Mouse (Mus musculus) midbrain, embryonic 14.5 days (tissue): ENCODE measurements around the gene Efcab10. TPM values are rescaled to one million over a fixed set of nuclear protein-coding genes. Genes with fewer than 3 reads are reported as not detected.

Experiments
- ATAC-seq: fragments of 200-750 bp; cut with Nextera tagmentation; 2 replicates; pipeline ENCODE4 v1.8.0; 2017; ENCODE audit warnings: moderate number of reproducible peaks, moderate library complexity; ENCODE audit not compliant: low FRiP score, low TSS enrichment
- DNase-seq: peaks from one replicate; pipeline ENCODE4 v3.0.0-alpha.2; 2015
- H3K27ac ChIP-seq: fragments of 300-500 bp; sonication (generic); replicated peaks from 2 replicates; pipeline ENCODE4 v1.5.1; 2014; ENCODE audit warnings: mild to moderate bottlenecking, low read depth, low read length, moderate library complexity
- H3K27me3 ChIP-seq: fragments of 300-500 bp; sonication (generic); 2 replicates; pipeline ENCODE4 v1.6.1; 2014; ENCODE audit warnings: low read length, control low read depth, mixed read lengths; ENCODE audit not compliant: control insufficient read depth, insufficient read depth
- H3K36me3 ChIP-seq: fragments of 300-500 bp; sonication (generic); 2 replicates; pipeline ENCODE4 v1.6.1; 2014; ENCODE audit warnings: low read length, control low read depth; ENCODE audit not compliant: control insufficient read depth, insufficient read depth
- H3K4me1 ChIP-seq: fragments of 300-500 bp; sonication (generic); 2 replicates; pipeline ENCODE4 v1.6.1; 2014; ENCODE audit warnings: mild to moderate bottlenecking, antibody characterized with exemption, low read length, control low read depth; ENCODE audit not compliant: control insufficient read depth, insufficient read depth
- H3K4me2 ChIP-seq: fragments of 300-500 bp; sonication (generic); 2 replicates; pipeline ENCODE4 v1.6.1; 2014; ENCODE audit warnings: mild to moderate bottlenecking, low read length, moderate library complexity
- H3K4me3 ChIP-seq: fragments of 300-500 bp; sonication (generic); replicated peaks from 2 replicates; pipeline ENCODE4 v1.5.1; 2014; ENCODE audit warnings: low read depth, low read length
- H3K9ac ChIP-seq: fragments of 300-500 bp; sonication (generic); replicated peaks from 2 replicates; pipeline ENCODE4 v1.6.1; 2014; ENCODE audit warnings: mild to moderate bottlenecking, low read length, moderate library complexity
- H3K9me3 ChIP-seq: fragments of 300-500 bp; sonication (generic); 2 replicates; pipeline ENCODE4 v1.6.1; 2016; ENCODE audit warnings: low read length, control low read depth, mixed read lengths; ENCODE audit not compliant: control insufficient read depth
- WGBS: fragments of 180-500 bp; shearing (Covaris S2); extraction: QIAGEN DNeasy Blood & Tissue Kit; methylation state at CpG from one replicate; pipeline ENCODE4 v1.1.7; 2014; 5-methylcytosine and 5-hydroxymethylcytosine counted together
- polyA plus RNA-seq: library from polyadenylated mRNA; unstranded; fragments of >200 nt; fragmentation: Nextera tagmentation; extraction: Ambion mirVana; gene quantifications from 2 replicates; pipeline ENCODE4 v1.2.1, GENCODE M21; 2014

Gene Efcab10
- polyA plus RNA-seq, 1 experiment from 2014 or later, result 2.9 TPM

- no peak overlapping the region for H3K4me3 ChIP-seq
- 85% methylated on average over 8 of the region's 8 CpGs for WGBS
- no peak overlapping the region for H3K4me2 ChIP-seq
- H3K36me3 ChIP-seq, result peaks cover 20% of the 10 kb centered on the region; the same call in 1 of the 2 replicates
- no peak overlapping the region for H3K9ac ChIP-seq
- no peaks in the 10 kb centered on the region for H3K4me1 ChIP-seq
- DNase-seq, result no peak
- H3K27me3 ChIP-seq, result no peaks in the 10 kb centered on the region
- ATAC-seq, result no peak
- no peak overlapping the region for H3K27ac ChIP-seq
- no peaks in the 10 kb centered on the region for H3K9me3 ChIP-seq
Observed at GRCm38 (mm10) chr12:33364511-33364910, 30.1 kb upstream of the Efcab10 start.

- H3K27ac ChIP-seq, result no peak overlapping the region
- H3K36me3 ChIP-seq, result 0 out of 2 replicates have a peak, but pooled peaks cover 14% of the 10 kb centered on the region
- H3K9ac ChIP-seq, result no peak overlapping the region
- no peak overlapping the region for H3K4me2 ChIP-seq
- ATAC-seq (no peak), DNase-seq (no peak)
- 76% methylated on average over 8 of the region's 8 CpGs for WGBS
- no peak overlapping the region for H3K4me3 ChIP-seq
- no peaks in the 10 kb centered on the region for H3K4me1 ChIP-seq
- H3K27me3 ChIP-seq, result no peaks in the 10 kb centered on the region
- H3K9me3 ChIP-seq, result no peaks in the 10 kb centered on the region
Observed at GRCm38 (mm10) chr12:33365133-33365532, 29.5 kb upstream of the Efcab10 start.

GRCm38 (mm10) chr12:33369555-33369954 is 25.1 kb upstream of the Efcab10 start:
- whole genome bisulfite sequencing, result 91% methylated on average over 3 of the region's 3 CpGs
- no peak overlapping the region for H3K27ac ChIP-seq
- ATAC-seq, result no peak
- DNase-seq, result no peak
- H3K9ac ChIP-seq, result no peak overlapping the region
- H3K9me3 ChIP-seq, result no peaks in the 10 kb centered on the region
- H3K4me2 ChIP-seq, result no peak overlapping the region
- H3K27me3 ChIP-seq, result no peaks in the 10 kb centered on the region
- no peak overlapping the region for H3K4me3 ChIP-seq
- H3K4me1 ChIP-seq, result no peaks in the 10 kb centered on the region
- 0 out of 2 replicates have a peak, but pooled peaks cover 13% of the 10 kb centered on the region for H3K36me3 ChIP-seq

- Histone ChIP-seq H3K4me2 (peak overlapping the region; percentile 35), H3K4me3 (no peak overlapping the region; the same call in 1 of the 2 replicates), H3K9ac (no peak overlapping the region), H3K9me3 (no peaks in the 10 kb centered on the region), H3K36me3 (no peaks in the 10 kb centered on the region), H3K4me1 (0 out of 2 replicates have a peak, but pooled peaks cover 2% of the 10 kb centered on the region), H3K27me3 (no peaks in the 10 kb centered on the region), H3K27ac (no peak overlapping the region)
- ATAC-seq (peak; percentile 75), DNase-seq (peak; percentile 88)
- 20% methylated on average over 22 of the region's 22 CpGs for WGBS
Observed at GRCm38 (mm10) chr12:33379624-33380445, 14.8 kb upstream of the Efcab10 start.

- DNase-seq, result peak; percentile 92
- Histone ChIP-seq H3K27me3 (no peaks in the 10 kb centered on the region), H3K4me3 (no peak overlapping the region), H3K4me2 (no peak overlapping the region), H3K27ac (no peak overlapping the region), H3K9ac (no peak overlapping the region), H3K4me1 (no peaks in the 10 kb centered on the region), H3K36me3 (no peaks in the 10 kb centered on the region), H3K9me3 (no peaks in the 10 kb centered on the region)
- WGBS, result 5% methylated on average over 5 of the region's 5 CpGs
- peak; percentile 74 for ATAC-seq
Observed at GRCm38 (mm10) chr12:33388842-33389241, 5.8 kb upstream of the Efcab10 start.

- no peaks in the 10 kb centered on the region for H3K36me3 ChIP-seq
Observed at GRCm38 (mm10) chr12:33390844-33391560, 3.7 kb upstream of the Efcab10 start.

GRCm38 (mm10) chr12:33403265-33403693 is 8.6 kb downstream of the Efcab10 start:
- Histone ChIP-seq H3K4me1 (peaks cover 6% of the 10 kb centered on the region; the same call in 1 of the 2 replicates), H3K4me3 (no peak overlapping the region), H3K9ac (no peak overlapping the region), H3K4me2 (no peak overlapping the region), H3K27me3 (no peaks in the 10 kb centered on the region), H3K36me3 (no peaks in the 10 kb centered on the region), H3K27ac (no peak overlapping the region), H3K9me3 (no peaks in the 10 kb centered on the region)
- WGBS, result 76% methylated on average over 7 of the region's 7 CpGs
- DNase-seq (no peak), ATAC-seq (no peak)

More at GRCm38 (mm10) chr12:33390844-33391560, 3.7 kb upstream of the Efcab10 start:
- DNase-seq, result no peak
- Histone ChIP-seq H3K4me1 (peaks cover 6% of the 10 kb centered on the region; the same call in 1 of the 2 replicates), H3K9me3 (no peaks in the 10 kb centered on the region), H3K27ac (no peak overlapping the region), H3K4me2 (no peak overlapping the region), H3K9ac (no peak overlapping the region), H3K27me3 (no peaks in the 10 kb centered on the region), H3K4me3 (no peak overlapping the region)
- ATAC-seq, result no peak
- WGBS, result 79% methylated on average over 2 of the region's 2 CpGs

GRCm38 (mm10) chr12:33404996-33405395 is 10.3 kb downstream of the Efcab10 start:
- Histone ChIP-seq H3K4me1 (peaks cover 6% of the 10 kb centered on the region; the same call in 1 of the 2 replicates), H3K27ac (peak overlapping the region; percentile 49; the same call in 1 of the 2 replicates), H3K9me3 (no peaks in the 10 kb centered on the region), H3K4me2 (no peak overlapping the region), H3K4me3 (no peak overlapping the region), H3K9ac (no peak overlapping the region; the same call in 1 of the 2 replicates), H3K36me3 (no peaks in the 10 kb centered on the region), H3K27me3 (no peaks in the 10 kb centered on the region)
- 34% methylated on average over 5 of the region's 5 CpGs for WGBS
- ATAC-seq (no peak), DNase-seq (peak; percentile 21)
